In the genomic region with DNA sequence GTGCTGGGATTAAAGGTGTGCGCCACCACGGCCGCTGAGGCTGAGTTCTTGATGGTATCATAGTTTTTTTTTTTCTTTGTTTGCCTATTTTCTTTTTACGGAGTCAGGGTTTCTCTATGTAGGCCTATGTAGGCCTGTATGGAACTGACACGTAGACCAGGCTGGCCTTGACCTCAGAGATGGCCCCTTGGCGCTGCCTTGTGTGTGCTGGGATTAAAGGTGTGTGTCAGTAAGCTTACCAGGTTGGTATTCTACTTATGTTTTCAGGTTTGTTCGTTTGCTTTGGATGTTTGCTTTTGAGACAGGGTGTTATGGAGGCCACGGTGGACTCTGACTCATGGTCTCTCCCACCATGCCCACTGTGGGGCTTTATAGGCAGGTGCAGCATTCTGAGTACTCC, we compare ENCODE assay signal across 23 mouse cellular contexts.
"Had no signal": no experiment of that assay in that cellular context is flagged by ENCODE, and none has a peak within 500 bp of the region (broad histone marks: within the 10 kb centered on the region; RNA-seq: fewer than 3 reads in every experiment).

No protein-coding gene starts in this region.

- H3K4me2 ChIP-seq: limb, embryonic 12.5 days; limb, embryonic 15.5 days; lung, embryonic 15.5 days; midbrain, embryonic 13.5 days; neural tube, embryonic 13.5 days; stomach, embryonic 15.5 days had no signal

- H3K4me1 ChIP-seq: limb, embryonic 12.5 days; limb, embryonic 15.5 days; lung, embryonic 15.5 days; neural tube, embryonic 13.5 days; stomach, embryonic 15.5 days had no signal

- H3K27me3 ChIP-seq: limb, embryonic 12.5 days; limb, embryonic 15.5 days; lung, embryonic 15.5 days; megakaryocyte, embryonic 14.5 days; midbrain, embryonic 13.5 days; neural tube, embryonic 13.5 days; stomach, embryonic 15.5 days had no signal

- H3K27ac ChIP-seq: limb, embryonic 12.5 days; limb, embryonic 15.5 days; lung, embryonic 15.5 days; midbrain, embryonic 10.5 days; midbrain, embryonic 13.5 days; neural tube, embryonic 13.5 days; stomach, embryonic 15.5 days had no signal

- H3K9me3 ChIP-seq: limb, embryonic 12.5 days; limb, embryonic 15.5 days; lung, embryonic 15.5 days; megakaryocyte, embryonic 14.5 days; midbrain, embryonic 10.5 days; midbrain, embryonic 13.5 days; neural tube, embryonic 13.5 days; stomach, embryonic 15.5 days had no signal

- DNase-seq: kidney, adult 18-20 months; kidney, adult 9 months; kidney, postnatal 14 days; kidney, postnatal 4 days; left cerebral cortex, postnatal 4 days; lung, adult 18-20 months; lung, postnatal 10 days; lung, postnatal 36 days; retina, postnatal 1 day; right cerebral cortex, postnatal 25 days; spleen, adult 18-20 months; thymus, adult 18-20 months; thymus, postnatal 36 days had no signal

- H3K9ac ChIP-seq: limb, embryonic 12.5 days; limb, embryonic 15.5 days; lung, embryonic 15.5 days; midbrain, embryonic 13.5 days; neural tube, embryonic 13.5 days; stomach, embryonic 15.5 days had no signal

- ATAC-seq: midbrain, embryonic 13.5 days; midbrain, embryonic 16.5 days had no signal

- H3K4me3 ChIP-seq: limb, embryonic 12.5 days; limb, embryonic 15.5 days; lung, embryonic 15.5 days; megakaryocyte, embryonic 14.5 days; midbrain, embryonic 10.5 days; midbrain, embryonic 13.5 days; myocyte; neural tube, embryonic 13.5 days; stomach, embryonic 15.5 days had no signal
